Mouse (Mus musculus) C2C12 (cell line): ENCODE data around the gene Nedd9. TPM values are rescaled to one million over a fixed set of nuclear protein-coding genes. Genes with fewer than 3 reads are reported as not detected.

ENCODE experiments used
- H3K27me3 ChIP-seq: one replicate; pipeline ENCODE4 v1.6.1; 2011; ENCODE audit not compliant: control insufficient read depth, insufficient read depth, insufficient read length
- H3K36me3 ChIP-seq: one replicate; pipeline ENCODE4 v1.6.1; 2011; ENCODE audit not compliant: control insufficient read depth, insufficient read depth
- H3K4me3 ChIP-seq: one replicate; pipeline ENCODE4 v1.5.1; 2011; ENCODE audit warnings: mild to moderate bottlenecking, control low read depth; ENCODE audit not compliant: poor library complexity, insufficient read depth, severe bottlenecking
- H3K79me2 ChIP-seq: one replicate; pipeline ENCODE4 v1.6.1; 2011; ENCODE audit not compliant: control insufficient read depth, insufficient read depth
- H3K79me3 ChIP-seq: one replicate; pipeline ENCODE4 v1.6.1; 2011; ENCODE audit warnings: low read depth, control low read depth
- H3ac ChIP-seq: one replicate; pipeline ENCODE3; 2011; ENCODE audit warnings: low read depth; ENCODE audit not compliant: control insufficient read depth, insufficient read length
- CEBPB ChIP-seq: IDR thresholded peaks from one replicate; pipeline ENCODE4 v1.6.1; 2011; ENCODE audit warnings: low read depth, mild to moderate bottlenecking, control low read depth, moderate library complexity
- CTCF ChIP-seq: IDR thresholded peaks from one replicate; pipeline ENCODE4 v1.5.1; 2011; ENCODE audit not compliant: control insufficient read depth, insufficient read depth, insufficient read length
- FOSL1 ChIP-seq: IDR thresholded peaks from one replicate; pipeline ENCODE4 v1.8.0; 2011; ENCODE audit warnings: mild to moderate bottlenecking, low read length; ENCODE audit not compliant: poor library complexity, insufficient read depth, severe bottlenecking
- MAX ChIP-seq: IDR thresholded peaks from one replicate; pipeline ENCODE4 v1.6.1; 2011; ENCODE audit warnings: mild to moderate bottlenecking, control low read depth
- MYOD1 ChIP-seq: IDR thresholded peaks from one replicate; pipeline ENCODE4 v1.6.1; 2011; ENCODE audit warnings: low read depth; ENCODE audit not compliant: control insufficient read depth, insufficient read length
- MYOG ChIP-seq: IDR thresholded peaks from one replicate; pipeline ENCODE4 v1.6.1; 2011; ENCODE audit not compliant: control insufficient read depth, insufficient read length; ENCODE audit errors: extremely low read depth
- USF1 ChIP-seq: IDR thresholded peaks from one replicate; pipeline ENCODE4 v1.6.1; 2011; ENCODE audit warnings: low read depth, mild to moderate bottlenecking, control low read depth, moderate library complexity
- polyA plus RNA-seq: library from polyadenylated mRNA; unstranded; fragments of >200 nt; fragmentation: generic; extraction: Trizol; gene quantifications from one replicate; pipeline ENCODE4 v1.2.1, GENCODE M21; 2012; ENCODE audit warnings: missing spikeins

Nedd9 gene
- polyA plus RNA-seq, 1 experiment, result 6.7 TPM

- Histone ChIP-seq H3ac (no peak overlapping the region), H3K36me3 (no peaks in the 10 kb centered on the region)
Measured at GRCm38 (mm10) chr13:41291466-41291974, 195.6 kb downstream of the Nedd9 start.

GRCm38 (mm10) chr13:41286285-41286684 is 200.9 kb downstream of the Nedd9 start:
- no peaks in the 10 kb centered on the region for H3K79me2 ChIP-seq
- H3K4me3 ChIP-seq, result no peak overlapping the region
- TF ChIP-seq USF1, result no peak
- TF ChIP-seq MYOD1, result no peak
- TF ChIP-seq MYOG, result no peak
- no peak for TF ChIP-seq FOSL1
- TF ChIP-seq CTCF, result no peak
- TF ChIP-seq MAX, result no peak
- TF ChIP-seq CEBPB, result no peak
- no peak overlapping the region for H3ac ChIP-seq
- no peaks in the 10 kb centered on the region for H3K79me3 ChIP-seq
- H3K27me3 ChIP-seq, result no peaks in the 10 kb centered on the region
- H3K36me3 ChIP-seq, result no peaks in the 10 kb centered on the region

More at GRCm38 (mm10) chr13:41291466-41291974, 195.6 kb downstream of the Nedd9 start:
- Histone ChIP-seq H3K79me2 (no peaks in the 10 kb centered on the region), H3K4me3 (no peak overlapping the region), H3K79me3 (no peaks in the 10 kb centered on the region), H3K27me3 (no peaks in the 10 kb centered on the region)
- TF ChIP-seq MYOG (no peak), USF1 (no peak), MYOD1 (no peak), MAX (no peak), CTCF (no peak), FOSL1 (no peak), CEBPB (no peak)

GRCm38 (mm10) chr13:41285448-41285847 is 201.7 kb downstream of the Nedd9 start:
- H3K4me3 ChIP-seq, result no peak overlapping the region
- no peak overlapping the region for H3ac ChIP-seq
- TF ChIP-seq MYOD1, result no peak
- no peak for TF ChIP-seq FOSL1
- no peaks in the 10 kb centered on the region for H3K27me3 ChIP-seq
- H3K79me2 ChIP-seq, result no peaks in the 10 kb centered on the region
- H3K79me3 ChIP-seq, result no peaks in the 10 kb centered on the region
- no peaks in the 10 kb centered on the region for H3K36me3 ChIP-seq

- H3K27me3 ChIP-seq, result no peaks in the 10 kb centered on the region
Measured at GRCm38 (mm10) chr13:41283256-41283655, 203.9 kb downstream of the Nedd9 start.

GRCm38 (mm10) chr13:41280696-41281095 is 206.5 kb downstream of the Nedd9 start:
- no peaks in the 10 kb centered on the region for H3K79me2 ChIP-seq
- TF ChIP-seq MYOG, result no peak
- no peak for TF ChIP-seq FOSL1
- TF ChIP-seq MYOD1, result no peak
- no peak for TF ChIP-seq USF1

More at GRCm38 (mm10) chr13:41283256-41283655, 203.9 kb downstream of the Nedd9 start:
- TF ChIP-seq MAX (no peak), USF1 (no peak)
- Histone ChIP-seq H3K36me3 (no peaks in the 10 kb centered on the region), H3K79me2 (no peaks in the 10 kb centered on the region), H3ac (no peak overlapping the region), H3K79me3 (no peaks in the 10 kb centered on the region), H3K4me3 (no peak overlapping the region)

GRCm38 (mm10) chr13:41273927-41274650 is 213.1 kb downstream of the Nedd9 start, which contains the start of gene Gm17364:
Gm17364 (minus strand) TSS chr13:41273977.
- no peak within 1 kb of the TSS for H3K4me3 ChIP-seq
- no peaks in the 10 kb centered on the region for H3K27me3 ChIP-seq
- TF ChIP-seq FOSL1 (no peak), CEBPB (no peak), USF1 (no peak), MAX (no peak), MYOD1 (no peak), CTCF (no peak), MYOG (no peak)
- H3ac ChIP-seq, result no peak within 1 kb of the TSS
- no peaks in the 10 kb centered on the region for H3K79me3 ChIP-seq
- H3K36me3 ChIP-seq, result no peaks in the 10 kb centered on the region
- no peaks in the 10 kb centered on the region for H3K79me2 ChIP-seq

More at GRCm38 (mm10) chr13:41280696-41281095, 206.5 kb downstream of the Nedd9 start:
- no peaks in the 10 kb centered on the region for H3K79me3 ChIP-seq
- H3K4me3 ChIP-seq, result no peak overlapping the region
- no peak overlapping the region for H3ac ChIP-seq
- no peaks in the 10 kb centered on the region for H3K36me3 ChIP-seq
- H3K27me3 ChIP-seq, result no peaks in the 10 kb centered on the region
